Mouse (Mus musculus) heart, postnatal 0 days (tissue): ENCODE measurements around the gene Zranb1. TPM values are rescaled to one million over a fixed set of nuclear protein-coding genes. Genes with fewer than 3 reads are reported as not detected.

Experiments used
- ATAC-seq: fragments of 200-750 bp; cut with Nextera tagmentation; 2 replicates; pipeline ENCODE4 v1.8.0; 2017; ENCODE audit warnings: low read depth, moderate number of reproducible peaks, moderate library complexity; ENCODE audit not compliant: insufficient read depth
- DNase-seq: peaks from one replicate; pipeline ENCODE4 v3.0.0-alpha.2; 2016; ENCODE audit warnings: low spot score
- H3K27ac ChIP-seq: fragments of 300-500 bp; sonication (generic); 2 replicates; pipeline ENCODE4 v1.5.1; 2014; ENCODE audit warnings: low read depth, mild to moderate bottlenecking
- H3K27me3 ChIP-seq: fragments of 300-500 bp; sonication (generic); 2 replicates; pipeline ENCODE4 v1.6.1; 2014; ENCODE audit warnings: low read length, mixed read lengths; ENCODE audit not compliant: control insufficient read depth, insufficient read depth
- H3K36me3 ChIP-seq: fragments of 300-500 bp; sonication (generic); replicated peaks from 2 replicates; pipeline ENCODE4 v1.6.1; 2014; ENCODE audit warnings: low read length, mixed read lengths; ENCODE audit not compliant: control insufficient read depth, insufficient read depth
- H3K4me1 ChIP-seq: fragments of 300-500 bp; sonication (generic); 2 replicates; pipeline ENCODE4 v1.6.1; 2014; ENCODE audit warnings: antibody characterized with exemption; ENCODE audit not compliant: control insufficient read depth, insufficient read depth
- H3K4me2 ChIP-seq: fragments of 300-500 bp; sonication (generic); 2 replicates; pipeline ENCODE4 v1.6.1; 2014; ENCODE audit warnings: low read depth, mild to moderate bottlenecking, low read length, moderate library complexity
- H3K4me3 ChIP-seq: fragments of 300-500 bp; sonication (generic); 2 replicates; pipeline ENCODE4 v1.5.1; 2014; ENCODE audit warnings: low read depth, low read length
- H3K9ac ChIP-seq: fragments of 300-500 bp; sonication (generic); replicated peaks from 2 replicates; pipeline ENCODE4 v1.6.1; 2014; ENCODE audit warnings: low read depth, low read length, mixed read lengths
- H3K9me3 ChIP-seq: fragments of 300-500 bp; sonication (generic); replicated peaks from 2 replicates; pipeline ENCODE4 v1.6.1; 2016; ENCODE audit warnings: low read length; ENCODE audit not compliant: control insufficient read depth
- CTCF ChIP-seq: IDR thresholded peaks from 2 replicates; pipeline ENCODE4 v1.5.1; 2016; ENCODE audit warnings: antibody characterized with exemption, control low read depth, low read depth
- EP300 ChIP-seq: IDR thresholded peaks from 2 replicates; pipeline ENCODE4 v1.6.1; 2016; ENCODE audit warnings: antibody characterized with exemption, low read depth
- WGBS: fragments of 180-500 bp; shearing (Covaris S2); extraction: QIAGEN DNeasy Blood & Tissue Kit; methylation state at CpG from one replicate; pipeline ENCODE4 v1.1.7; 2014; 5-methylcytosine and 5-hydroxymethylcytosine counted together
- polyA plus RNA-seq: library from polyadenylated mRNA; unstranded; fragments of >200 nt; fragmentation: Nextera tagmentation; extraction: Ambion mirVana; gene quantifications from 2 replicates; pipeline ENCODE4 v1.2.1, GENCODE M21; 2015
- total RNA-seq: library from RNA; depleted of rRNA; stranded (reverse); fragments of >200 nt; gene quantifications from 2 replicates; pipeline ENCODE4 v1.2.3, GENCODE M21; 2014; ENCODE audit warnings: low replicate concordance

The Zranb1 gene
- total and polyA plus RNA-seq, 2 experiments from 2014 or later, result 9.9 to 49.6 TPM

DNA sequence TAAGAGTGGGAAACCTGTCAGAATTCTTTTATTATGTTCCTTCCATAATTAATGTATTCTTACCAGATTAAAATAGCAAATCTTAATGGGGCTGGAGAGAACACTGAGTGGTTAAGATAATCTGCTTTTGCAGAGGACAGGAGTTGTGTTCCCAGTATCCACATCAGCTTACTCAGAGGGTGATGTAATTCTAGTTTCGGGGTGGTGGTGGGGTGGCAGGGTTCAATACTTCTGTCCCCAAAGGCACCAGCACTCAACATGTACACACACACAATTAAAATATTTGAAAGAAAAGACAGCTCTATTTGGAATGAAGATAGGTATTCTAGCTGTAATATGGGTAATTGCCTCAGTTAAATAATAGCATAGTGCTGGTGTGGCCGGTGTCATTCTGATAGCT lies 9.6 kb downstream of the Zranb1 start:
- WGBS, result 70% methylated on average over 2 of the region's 2 CpGs
- DNase-seq (no peak), ATAC-seq (no peak)
- peaks cover 20% of the 10 kb centered on the region; the same call in 1 of the 2 replicates for H3K4me1 ChIP-seq
- no peaks in the 10 kb centered on the region for H3K9me3 ChIP-seq
- no peak overlapping the region for H3K27ac ChIP-seq
- H3K9ac ChIP-seq, result no peak overlapping the region
- no peak overlapping the region for H3K4me3 ChIP-seq
- no peaks in the 10 kb centered on the region for H3K27me3 ChIP-seq
- H3K4me2 ChIP-seq, result no peak overlapping the region
- no peaks in the 10 kb centered on the region for H3K36me3 ChIP-seq
- no peak for TF ChIP-seq EP300
- no peak for TF ChIP-seq CTCF

DNA sequence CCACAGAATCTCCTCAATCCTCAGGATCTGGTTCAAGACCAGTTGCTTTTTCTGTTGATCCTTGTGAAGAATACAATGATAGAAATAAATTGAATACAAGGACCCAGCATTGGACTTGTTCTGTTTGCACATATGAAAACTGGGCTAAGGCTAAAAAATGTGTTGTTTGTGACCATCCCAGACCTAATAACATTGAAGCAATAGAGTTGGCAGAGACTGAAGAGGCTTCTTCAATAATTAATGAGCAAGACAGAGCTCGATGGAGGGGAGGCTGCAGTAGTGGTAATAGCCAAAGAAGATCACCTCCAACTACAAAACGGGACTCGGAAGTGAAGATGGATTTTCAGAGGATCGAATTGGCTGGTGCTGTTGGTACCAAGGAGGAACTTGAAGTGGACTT lies 19.0 kb downstream of the Zranb1 start:
- no peaks in the 10 kb centered on the region for H3K27me3 ChIP-seq
- 89% methylated on average over 4 of the region's 4 CpGs for WGBS
- ATAC-seq (no peak), DNase-seq (no peak)
- TF ChIP-seq CTCF, result no peak
- H3K4me2 ChIP-seq, result no peak overlapping the region
- H3K4me1 ChIP-seq, result 0 out of 2 replicates have a peak, but pooled peaks cover 9% of the 10 kb centered on the region
- H3K9me3 ChIP-seq, result no peaks in the 10 kb centered on the region
- H3K9ac ChIP-seq, result no peak overlapping the region
- 0 out of 2 replicates have a peak overlapping the region, but pooled peaks have one; percentile 34 for H3K27ac ChIP-seq
- 0 out of 2 replicates have a peak, but pooled peaks cover 4% of the 10 kb centered on the region for H3K36me3 ChIP-seq
- H3K4me3 ChIP-seq, result no peak overlapping the region

DNA sequence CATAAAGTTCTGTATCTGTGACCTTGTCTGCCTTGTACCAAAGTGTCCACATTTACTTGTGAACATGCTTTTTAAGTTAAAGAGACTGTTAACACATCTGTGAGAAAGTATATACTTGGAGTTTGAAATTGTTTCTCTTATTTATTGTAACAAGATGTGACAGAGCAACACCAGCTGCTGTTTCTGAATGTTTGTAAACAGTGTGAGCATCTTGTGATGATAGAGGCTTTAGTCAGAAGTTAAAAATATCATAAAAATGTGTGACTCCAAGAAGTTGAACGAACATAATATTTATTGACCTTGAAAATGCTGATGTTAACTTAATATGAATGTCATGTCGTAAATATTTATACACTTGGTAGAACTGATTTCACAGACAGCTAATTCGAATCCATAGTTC lies 19.7 kb downstream of the Zranb1 start:
- Histone ChIP-seq H3K4me3 (no peak overlapping the region), H3K9ac (no peak overlapping the region), H3K27ac (no peak overlapping the region), H3K36me3 (0 out of 2 replicates have a peak, but pooled peaks cover 4% of the 10 kb centered on the region), H3K4me2 (no peak overlapping the region), H3K4me1 (0 out of 2 replicates have a peak, but pooled peaks cover 9% of the 10 kb centered on the region), H3K9me3 (no peaks in the 10 kb centered on the region), H3K27me3 (no peaks in the 10 kb centered on the region)
- DNase-seq (no peak), ATAC-seq (no peak)
- TF ChIP-seq EP300 (no peak), CTCF (no peak)
- WGBS, result 75% methylated on average over 3 of the region's 3 CpGs

DNA sequence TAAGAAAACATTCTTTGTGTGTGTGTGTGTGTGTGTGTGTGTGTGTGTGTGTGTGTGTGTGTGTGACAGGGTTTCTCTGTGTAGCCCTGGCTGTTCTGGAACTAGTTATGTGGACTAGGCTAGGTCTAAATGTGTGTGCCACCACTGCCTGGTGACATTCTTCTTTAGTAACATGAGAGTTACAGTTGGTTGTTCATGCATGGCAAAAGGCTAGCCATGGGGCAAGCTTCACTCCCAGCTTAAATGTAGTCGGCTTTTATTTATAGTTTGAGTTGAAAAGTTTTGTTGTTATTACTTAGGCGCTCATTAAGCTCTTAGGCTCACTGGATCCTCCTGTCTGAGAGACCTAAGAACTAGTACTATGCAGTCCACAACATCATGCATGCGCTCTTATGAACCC lies 33.5 kb downstream of the Zranb1 start:
- H3K4me1 ChIP-seq, result no peaks in the 10 kb centered on the region
- H3K27ac ChIP-seq, result no peak overlapping the region
- H3K9me3 ChIP-seq, result no peaks in the 10 kb centered on the region
- H3K4me2 ChIP-seq, result no peak overlapping the region
- H3K36me3 ChIP-seq, result peaks cover 13% of the 10 kb centered on the region; the same call in 1 of the 2 replicates
- H3K9ac ChIP-seq, result no peak overlapping the region
- H3K4me3 ChIP-seq, result no peak overlapping the region
- no peaks in the 10 kb centered on the region for H3K27me3 ChIP-seq
- TF ChIP-seq EP300 (no peak), CTCF (no peak)
- ATAC-seq (no peak), DNase-seq (no peak)
- 81% methylated on average over 3 of the region's 3 CpGs for WGBS

DNA sequence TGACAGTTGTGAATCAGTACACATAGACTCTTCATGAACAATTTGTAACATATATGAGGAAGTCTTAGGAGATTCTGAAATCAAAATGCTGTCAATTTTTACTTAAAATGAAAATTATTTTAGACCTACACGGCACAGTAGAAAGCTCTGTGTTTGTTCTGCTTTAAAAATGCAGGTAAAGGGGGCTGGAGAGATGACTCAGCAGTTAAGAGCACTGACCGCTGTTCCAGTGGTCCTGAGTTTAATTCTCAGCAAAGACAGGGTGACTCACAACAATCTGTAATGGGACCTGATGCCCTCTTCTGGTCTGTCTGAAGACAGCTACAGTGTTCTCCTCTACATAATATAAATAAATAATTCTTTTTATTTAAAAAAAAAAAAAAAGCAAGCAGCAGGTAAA lies 34.8 kb downstream of the Zranb1 start:
- Histone ChIP-seq H3K9me3 (no peaks in the 10 kb centered on the region), H3K4me3 (no peak overlapping the region), H3K4me2 (no peak overlapping the region), H3K9ac (no peak overlapping the region), H3K27me3 (no peaks in the 10 kb centered on the region), H3K36me3 (peaks cover 10% of the 10 kb centered on the region; the same call in 1 of the 2 replicates), H3K4me1 (no peaks in the 10 kb centered on the region), H3K27ac (no peak overlapping the region)
- 93% methylated on average over 2 of the region's 2 CpGs for WGBS
- TF ChIP-seq EP300 (no peak), CTCF (no peak; the same call in 1 of the 2 replicates)
- ATAC-seq, result no peak
- no peak for DNase-seq

DNA sequence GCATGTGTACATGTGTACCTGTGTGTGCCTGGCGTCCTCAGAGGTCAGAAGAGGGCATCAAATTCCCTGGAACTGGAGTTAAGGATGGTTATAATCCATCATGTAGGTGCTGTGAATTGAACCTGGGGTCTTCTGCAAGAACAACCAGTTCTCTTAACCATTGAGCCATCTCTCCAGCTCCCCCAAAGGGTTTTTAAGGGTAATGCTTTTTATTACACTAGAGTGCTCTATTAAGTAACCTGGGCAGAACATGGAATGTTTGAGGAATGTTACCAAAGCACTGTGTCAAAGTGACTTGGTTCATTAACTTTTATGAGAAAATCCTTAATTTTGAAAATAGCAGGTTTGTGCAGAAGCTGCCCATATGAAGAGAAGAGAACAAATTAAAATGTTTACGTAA lies 41.1 kb downstream of the Zranb1 start:
- ATAC-seq, result no peak
- no peak overlapping the region for H3K4me3 ChIP-seq
- DNase-seq, result no peak
- no peaks in the 10 kb centered on the region for H3K27me3 ChIP-seq
- H3K36me3 ChIP-seq, result peaks cover 22% of the 10 kb centered on the region
- 95% methylated on average over 2 of the region's 2 CpGs for WGBS
- H3K9ac ChIP-seq, result no peak overlapping the region
- H3K4me2 ChIP-seq, result no peak overlapping the region
- no peak overlapping the region for H3K27ac ChIP-seq
- H3K9me3 ChIP-seq, result no peaks in the 10 kb centered on the region
- TF ChIP-seq EP300 (no peak), CTCF (no peak)
- no peaks in the 10 kb centered on the region for H3K4me1 ChIP-seq
